Mouse (Mus musculus) intestine, embryonic 14.5 days (tissue): ENCODE results near the gene Actn4. TPM values are rescaled to one million over a fixed set of nuclear protein-coding genes. Genes with fewer than 3 reads are reported as not detected.

Experiments
- ATAC-seq: fragments of 200-750 bp; cut with Nextera tagmentation; replicated peaks from 2 replicates; pipeline ENCODE4 v1.8.0; 2017; ENCODE audit warnings: low read depth, moderate number of reproducible peaks, moderate TSS enrichment, moderate library complexity; ENCODE audit not compliant: low FRiP score, low TSS enrichment
- DNase-seq: peaks from one replicate; pipeline ENCODE4 v3.0.0-alpha.2; 2018; ENCODE audit warnings: low spot score
- H3K27ac ChIP-seq: fragments of 300-500 bp; sonication (generic); 2 replicates; pipeline ENCODE4 v1.5.1; 2014; ENCODE audit warnings: low read depth, mild to moderate bottlenecking, control low read depth
- H3K27me3 ChIP-seq: fragments of 300-500 bp; sonication (generic); replicated peaks from 2 replicates; pipeline ENCODE4 v1.6.1; 2014; ENCODE audit warnings: low read length, control low read depth; ENCODE audit not compliant: control insufficient read depth, insufficient read depth
- H3K36me3 ChIP-seq: fragments of 300-500 bp; sonication (generic); 2 replicates; pipeline ENCODE4 v1.6.1; 2014; ENCODE audit warnings: low read length, control low read depth; ENCODE audit not compliant: control insufficient read depth, insufficient read depth
- H3K4me1 ChIP-seq: fragments of 300-500 bp; sonication (generic); replicated peaks from 2 replicates; pipeline ENCODE4 v1.6.1; 2014; ENCODE audit warnings: low read length, control low read depth, mixed read lengths; ENCODE audit not compliant: control insufficient read depth, insufficient read depth
- H3K4me2 ChIP-seq: fragments of 300-500 bp; sonication (generic); 2 replicates; pipeline ENCODE4 v1.6.1; 2014; ENCODE audit warnings: low read length
- H3K4me3 ChIP-seq: fragments of 300-500 bp; sonication (generic); 2 replicates; pipeline ENCODE4 v1.5.1; 2014; ENCODE audit warnings: low read depth, low read length, control low read depth, mixed read lengths
- H3K9ac ChIP-seq: fragments of 300-500 bp; sonication (generic); 2 replicates; pipeline ENCODE4 v1.6.1; 2014; ENCODE audit warnings: mild to moderate bottlenecking, low read length
- H3K9me3 ChIP-seq: fragments of 300-500 bp; sonication (generic); 2 replicates; pipeline ENCODE4 v1.6.1; 2016; ENCODE audit warnings: low read length, control low read depth; ENCODE audit not compliant: control insufficient read depth
- WGBS: fragments of 180-500 bp; shearing (Covaris S2); extraction: QIAGEN DNeasy Blood & Tissue Kit; methylation state at CpG from one replicate; pipeline ENCODE4 v1.1.7; 2014; 5-methylcytosine and 5-hydroxymethylcytosine counted together
- polyA plus RNA-seq: library from polyadenylated mRNA; unstranded; fragments of >200 nt; fragmentation: Nextera tagmentation; extraction: Ambion mirVana; gene quantifications from 2 replicates; pipeline ENCODE4 v1.2.1, GENCODE M21; 2014

The Actn4 gene
- polyA plus RNA-seq, 1 experiment from 2014 or later, result 300 TPM

- Histone ChIP-seq H3K27me3 (no peaks in the 10 kb centered on the region), H3K9ac (no peak overlapping the region), H3K36me3 (no peaks in the 10 kb centered on the region), H3K4me1 (peaks cover 11% of the 10 kb centered on the region; the same call in 1 of the 2 replicates), H3K4me2 (no peak overlapping the region), H3K4me3 (no peak overlapping the region), H3K9me3 (no peaks in the 10 kb centered on the region), H3K27ac (no peak overlapping the region)
- ATAC-seq (no peak), DNase-seq (no peak)
- 69% methylated on average over 15 of the region's 15 CpGs for WGBS
Observed at GRCm38 (mm10) chr7:28862817-28863499, 99.2 kb downstream of the Actn4 start.

GRCm38 (mm10) chr7:28860898-28861297 is 101.2 kb downstream of the Actn4 start:
- H3K4me2 ChIP-seq, result no peak overlapping the region
- DNase-seq (no peak), ATAC-seq (no peak)
- no peaks in the 10 kb centered on the region for H3K27me3 ChIP-seq
- H3K9me3 ChIP-seq, result no peaks in the 10 kb centered on the region
- H3K36me3 ChIP-seq, result no peaks in the 10 kb centered on the region
- no peak overlapping the region for H3K27ac ChIP-seq
- H3K4me3 ChIP-seq, result no peak overlapping the region
- WGBS, result 86% methylated on average over 6 of the region's 6 CpGs
- H3K4me1 ChIP-seq, result peaks cover 11% of the 10 kb centered on the region; the same call in 1 of the 2 replicates
- H3K9ac ChIP-seq, result no peak overlapping the region

- no peak for DNase-seq
- H3K36me3 ChIP-seq, result no peaks in the 10 kb centered on the region
- H3K4me1 ChIP-seq, result peaks cover 6% of the 10 kb centered on the region; the same call in 1 of the 2 replicates
- ATAC-seq, result no peak
- no peak overlapping the region for H3K9ac ChIP-seq
- no peaks in the 10 kb centered on the region for H3K9me3 ChIP-seq
- WGBS, result 93% methylated on average over 2 of the region's 2 CpGs
- H3K4me2 ChIP-seq, result no peak overlapping the region
- H3K27me3 ChIP-seq, result no peaks in the 10 kb centered on the region
- H3K27ac ChIP-seq, result no peak overlapping the region
- no peak overlapping the region for H3K4me3 ChIP-seq
Observed at GRCm38 (mm10) chr7:28859953-28860352, 102.2 kb downstream of the Actn4 start.

- Histone ChIP-seq H3K4me2 (no peak overlapping the region), H3K27me3 (no peaks in the 10 kb centered on the region), H3K36me3 (no peaks in the 10 kb centered on the region), H3K4me3 (no peak overlapping the region), H3K27ac (no peak overlapping the region), H3K9me3 (no peaks in the 10 kb centered on the region), H3K4me1 (no peaks in the 10 kb centered on the region), H3K9ac (no peak overlapping the region)
- WGBS, result 78% methylated on average over 4 of the region's 4 CpGs
- DNase-seq, result no peak
- no peak for ATAC-seq
Observed at GRCm38 (mm10) chr7:28850642-28851041, 111.5 kb downstream of the Actn4 start.

GRCm38 (mm10) chr7:28849700-28850236 is 112.4 kb downstream of the Actn4 start:
- H3K4me2 ChIP-seq, result no peak overlapping the region
- no peaks in the 10 kb centered on the region for H3K36me3 ChIP-seq
- no peak overlapping the region for H3K9ac ChIP-seq
- WGBS, result 35% methylated on average over 1 of the region's 1 CpGs
- H3K27ac ChIP-seq, result no peak overlapping the region
- H3K4me3 ChIP-seq, result no peak overlapping the region
- no peaks in the 10 kb centered on the region for H3K4me1 ChIP-seq
- DNase-seq, result no peak
- H3K9me3 ChIP-seq, result no peaks in the 10 kb centered on the region
- H3K27me3 ChIP-seq, result no peaks in the 10 kb centered on the region
- no peak for ATAC-seq

GRCm38 (mm10) chr7:28847273-28847672 is 114.9 kb downstream of the Actn4 start:
- DNase-seq, result no peak
- no peak overlapping the region for H3K4me2 ChIP-seq
- H3K4me1 ChIP-seq, result no peaks in the 10 kb centered on the region
- H3K4me3 ChIP-seq, result no peak overlapping the region
- H3K9ac ChIP-seq, result no peak overlapping the region
- H3K9me3 ChIP-seq, result no peaks in the 10 kb centered on the region
- H3K27ac ChIP-seq, result no peak overlapping the region
- no peak for ATAC-seq
- H3K27me3 ChIP-seq, result no peaks in the 10 kb centered on the region
- 76% methylated on average over 1 of the region's 1 CpGs for WGBS
- no peaks in the 10 kb centered on the region for H3K36me3 ChIP-seq

Other genes starting within 250 kb of the Actn4 start
- gene Fbxo17, start 245.5 kb downstream of the Actn4 start, polyA plus RNA-seq, result 6.2 and 7.6 TPM in 2 replicates
- gene Mrps12, start 220.5 kb downstream of the Actn4 start, polyA plus RNA-seq, result 152 and 157 TPM in 2 replicates
- gene Sars2, start 220.3 kb downstream of the Actn4 start, polyA plus RNA-seq, result 27.1 and 30.2 TPM in 2 replicates
- not detected in 2 replicates for gene Ccer2, start 206.2 kb downstream of the Actn4 start, polyA plus RNA-seq
- 56.8 and 60.1 TPM in 2 replicates for gene Sirt2, start 195.6 kb downstream of the Actn4 start, polyA plus RNA-seq
- gene Nfkbib, start 194.8 kb downstream of the Actn4 start, polyA plus RNA-seq, result 38.7 and 41.8 TPM in 2 replicates
- 3.5 and 4.3 TPM in 2 replicates for gene Rinl, start 173.4 kb downstream of the Actn4 start, polyA plus RNA-seq
- gene Hnrnpl, start 153.8 kb downstream of the Actn4 start, polyA plus RNA-seq, result 232 and 241 TPM in 2 replicates
- 188 and 194 TPM in 2 replicates for gene Ech1, start 137.1 kb downstream of the Actn4 start, polyA plus RNA-seq
- gene Lgals4, start 128.5 kb downstream of the Actn4 start, polyA plus RNA-seq, result 604 and 737 TPM in 2 replicates
- 0.42 and 0.58 TPM in 2 replicates for gene Lgals7, start 98.5 kb downstream of the Actn4 start, polyA plus RNA-seq
- 0.23 and 0.44 TPM in 2 replicates for gene Capn12, start 80.9 kb downstream of the Actn4 start, polyA plus RNA-seq
- gene Eif3k, start 19.5 kb upstream of the Actn4 start, polyA plus RNA-seq, result 444 and 452 TPM in 2 replicates
- 10.0 and 11.6 TPM in 2 replicates for gene Map4k1, start 19.7 kb upstream of the Actn4 start, polyA plus RNA-seq
- gene Ryr1, start 162.8 kb upstream of the Actn4 start, polyA plus RNA-seq, result 0.70 and 0.80 TPM in 2 replicates
- gene Rasgrp4, start 172.5 kb upstream of the Actn4 start, polyA plus RNA-seq, result 0.54 and 0.96 TPM in 2 replicates
- gene Fam98c, start 193.9 kb upstream of the Actn4 start, polyA plus RNA-seq, result 25.9 and 26.1 TPM in 2 replicates
- gene Ggn, start 207.9 kb upstream of the Actn4 start, polyA plus RNA-seq, result 0.58 and 1.0 TPM in 2 replicates
- gene Spred3, start 208.1 kb upstream of the Actn4 start, polyA plus RNA-seq, result 3.8 and 4.7 TPM in 2 replicates
- gene Psmd8, start 218.4 kb upstream of the Actn4 start, polyA plus RNA-seq, result 277 and 280 TPM in 2 replicates